Mouse (Mus musculus): ENCODE data around the gene Otx2.

DNA sequence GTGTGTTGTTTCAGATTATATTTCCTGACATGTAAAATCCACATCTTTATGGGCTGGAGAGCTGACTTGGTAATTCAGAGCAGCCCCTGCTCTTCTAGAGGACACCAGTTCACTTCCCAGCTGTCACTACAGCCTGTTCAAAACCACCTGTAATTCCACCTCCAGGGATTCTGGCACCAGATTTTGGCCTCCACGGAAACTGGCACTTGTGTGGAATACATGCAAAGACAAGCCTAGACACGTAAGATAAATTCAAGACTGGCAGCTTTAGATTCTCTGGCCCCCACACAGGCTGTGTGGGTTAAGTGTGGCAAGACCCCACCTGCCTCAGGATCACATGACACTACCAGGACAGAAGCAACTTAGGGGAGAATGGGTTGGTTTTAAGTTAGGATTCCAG lies 42.1 kb downstream of the Otx2 start:
- no peak for TF ChIP-seq POLR2A (IDR thresholded peaks at IDR 0.05; ENCODE audit: control insufficient read depth, low read depth, low read length)
- TF ChIP-seq CTCF (IDR thresholded peaks at IDR 0.05; ENCODE audit: control insufficient read depth, insufficient read depth, insufficient replicate concordance, low read depth, low read length), result no peak
